Mouse (Mus musculus) layer of hippocampus, adult 18-20 months (tissue): ENCODE measurements around the gene Lbx1. TPM values are rescaled to one million over a fixed set of nuclear protein-coding genes. Genes with fewer than 3 reads are reported as not detected.
A peak's percentile ranks its signal among the peaks of the same experiment; 100 is the strongest.

Experiments used
- DNase-seq, 2 experiments: peaks; one replicate each; pipeline ENCODE4 v3.0.0; 2022; ENCODE audit warnings: low spot score in 2 of 2
- total RNA-seq, 2 experiments: library from RNA; stranded (reverse); gene quantifications; 2 replicates each; pipeline ENCODE4 v1.2.3; 2021

The Lbx1 gene
- total RNA-seq, 2 experiments from 2014 or later = not detected

DNA sequence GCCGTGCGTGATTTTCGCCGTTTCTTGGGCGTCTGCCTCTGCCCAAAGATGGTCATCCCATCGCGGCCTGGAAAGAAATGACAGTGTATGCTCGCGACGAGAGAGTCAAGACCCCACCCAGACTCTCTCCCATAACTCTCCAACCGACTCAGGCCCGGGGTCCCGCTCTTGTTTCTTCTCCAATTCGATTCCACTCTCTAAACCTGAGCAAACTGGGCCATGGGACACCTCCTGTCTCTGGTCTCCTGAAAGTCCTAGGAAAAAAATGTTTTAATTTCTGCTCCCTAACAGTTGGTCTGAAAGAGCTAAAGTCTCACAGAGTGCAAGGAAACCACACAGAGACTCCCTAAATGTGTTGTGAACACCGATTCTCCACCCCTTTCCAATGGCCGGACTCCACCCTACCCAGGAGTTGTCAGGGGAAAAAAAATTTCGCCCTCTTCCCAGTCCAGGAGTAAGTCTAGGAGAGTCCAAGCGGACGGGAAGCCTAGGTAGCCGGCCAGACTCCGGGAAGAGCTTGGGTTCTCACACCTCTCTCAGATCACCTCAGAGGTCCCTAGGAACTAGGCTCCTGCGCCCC, 1.3 kb downstream of the Lbx1 start:
- DNase-seq = no peak

DNA sequence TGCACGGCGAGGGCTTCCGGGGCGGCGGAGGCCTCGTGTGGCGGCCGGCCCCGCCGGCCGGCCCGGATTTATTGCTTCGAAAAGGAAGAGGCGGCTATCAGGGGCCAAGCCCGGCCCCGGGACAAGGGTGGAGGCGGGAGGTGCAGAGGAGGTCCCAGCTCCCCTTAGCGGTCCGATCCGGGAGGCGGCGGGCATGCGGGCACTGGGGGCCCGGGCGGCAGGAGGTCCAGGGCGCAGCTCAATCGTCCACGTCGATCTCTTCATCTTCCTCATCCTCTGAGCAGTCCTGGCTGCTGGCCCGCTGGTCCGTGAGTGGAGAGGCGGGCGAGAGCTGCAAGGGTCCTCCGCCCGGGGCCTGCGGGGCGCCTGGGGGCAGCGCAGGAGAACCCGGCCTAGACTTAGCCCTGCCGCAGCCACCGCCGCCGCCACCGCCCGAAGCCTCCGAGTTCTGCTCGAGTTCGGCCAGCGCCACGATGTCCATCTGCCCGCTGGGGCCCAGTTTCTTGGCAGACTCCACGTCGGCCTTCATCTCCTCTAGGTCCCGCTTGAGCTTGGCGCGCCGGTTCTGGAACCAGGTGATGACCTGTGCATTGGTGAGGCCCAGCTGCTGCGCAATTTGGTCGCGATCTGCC, 2.0 kb downstream of the Lbx1 start:
- DNase-seq = no peak

DNA sequence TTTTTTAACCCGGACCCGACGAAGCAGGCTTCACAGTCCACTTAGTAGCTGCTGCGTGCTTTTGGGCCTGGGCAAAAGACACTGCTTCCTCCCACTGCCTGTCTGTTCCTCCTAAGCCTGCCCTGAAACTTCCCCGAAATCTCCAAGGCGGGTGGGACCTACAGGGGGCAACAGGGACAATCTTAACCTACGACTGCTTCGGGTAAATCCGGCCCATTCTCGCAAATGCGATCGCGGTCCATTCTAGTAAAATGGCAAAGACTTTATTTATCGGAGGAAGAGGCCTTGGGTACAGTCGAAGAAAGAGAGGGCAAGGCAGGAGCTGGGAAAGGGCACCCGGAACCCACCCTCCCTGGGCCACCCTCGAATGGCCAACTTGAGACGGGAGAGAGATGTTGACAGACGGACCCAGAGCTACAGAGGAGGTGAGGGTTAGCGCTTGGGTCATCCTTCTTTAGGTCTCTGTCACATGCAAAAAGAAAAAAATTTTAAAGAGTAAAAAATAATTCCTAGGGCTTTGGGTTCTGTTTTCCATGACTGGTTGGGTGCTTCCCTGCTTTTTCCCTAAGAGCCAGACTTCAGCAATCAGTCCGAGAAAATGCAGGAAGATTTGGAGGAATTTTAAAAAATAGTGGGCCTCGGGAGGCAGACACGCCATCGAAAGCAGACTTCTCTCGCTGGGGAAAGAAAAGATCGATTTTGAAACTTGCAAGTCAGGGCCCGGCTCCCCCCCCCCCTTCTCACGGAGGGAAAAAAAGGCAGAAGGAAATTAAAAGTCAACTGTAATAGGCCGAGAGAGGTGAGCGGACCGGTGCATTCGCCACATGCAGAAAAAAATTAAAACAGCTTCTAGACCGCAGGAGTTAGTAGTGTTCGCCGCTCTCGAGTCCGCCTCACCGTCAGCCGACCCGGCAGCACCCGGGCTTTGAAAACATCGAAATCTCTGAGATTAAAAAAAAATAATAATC, 2.9 kb downstream of the Lbx1 start:
- no peak for DNase-seq

DNA sequence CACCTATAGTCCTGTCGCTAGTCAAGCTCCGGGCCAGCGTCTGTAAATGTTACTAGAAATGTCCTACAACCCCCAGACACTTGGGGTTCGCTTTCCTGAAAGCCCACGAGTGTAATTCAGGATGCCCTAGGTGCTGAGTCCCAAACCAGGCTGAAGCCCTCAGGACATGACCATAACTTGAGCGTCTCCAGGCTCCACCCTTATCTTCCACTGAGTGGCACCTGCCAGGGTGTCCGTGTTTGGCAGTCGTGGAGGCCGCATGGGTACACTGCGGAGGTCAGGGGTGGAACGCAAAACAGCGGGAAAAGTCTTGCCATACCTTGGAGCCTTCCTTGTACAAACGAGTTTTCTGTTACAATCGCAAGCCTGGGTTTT, 3.6 kb downstream of the Lbx1 start:
- DNase-seq = no peak

DNA sequence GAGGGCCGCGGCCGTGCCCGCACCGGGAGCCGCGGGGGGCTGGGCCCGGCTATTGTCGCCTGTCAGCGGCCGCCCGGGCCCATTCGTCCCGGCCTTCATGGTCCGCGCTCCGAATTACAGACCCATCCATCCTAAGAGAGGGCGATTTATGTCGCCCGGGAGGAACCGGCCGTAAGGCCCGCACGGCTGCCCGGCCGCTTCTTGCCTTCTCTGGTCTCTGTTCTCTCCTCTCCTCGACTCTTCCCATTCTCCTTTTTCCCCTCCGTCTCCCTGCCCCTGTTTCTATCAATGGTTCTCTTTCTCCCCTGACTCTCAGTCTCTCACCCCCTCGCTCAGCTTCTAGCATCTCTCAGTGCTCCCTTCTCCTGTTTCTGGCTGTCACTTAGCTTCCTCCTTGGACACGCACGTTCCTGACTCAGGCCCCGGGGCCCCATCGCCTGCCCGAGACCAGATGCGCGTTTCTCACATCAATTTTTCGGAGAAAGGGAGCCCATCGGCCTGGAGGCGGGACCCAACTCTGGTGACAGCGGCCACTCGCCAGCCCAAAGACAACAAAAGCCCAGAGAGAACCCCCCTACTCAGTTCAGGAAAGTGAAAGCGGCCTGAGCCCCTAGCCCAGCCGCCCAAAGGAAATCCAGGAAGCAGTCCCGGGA, 4.1 kb downstream of the Lbx1 start:
- DNase-seq = no peak

DNA sequence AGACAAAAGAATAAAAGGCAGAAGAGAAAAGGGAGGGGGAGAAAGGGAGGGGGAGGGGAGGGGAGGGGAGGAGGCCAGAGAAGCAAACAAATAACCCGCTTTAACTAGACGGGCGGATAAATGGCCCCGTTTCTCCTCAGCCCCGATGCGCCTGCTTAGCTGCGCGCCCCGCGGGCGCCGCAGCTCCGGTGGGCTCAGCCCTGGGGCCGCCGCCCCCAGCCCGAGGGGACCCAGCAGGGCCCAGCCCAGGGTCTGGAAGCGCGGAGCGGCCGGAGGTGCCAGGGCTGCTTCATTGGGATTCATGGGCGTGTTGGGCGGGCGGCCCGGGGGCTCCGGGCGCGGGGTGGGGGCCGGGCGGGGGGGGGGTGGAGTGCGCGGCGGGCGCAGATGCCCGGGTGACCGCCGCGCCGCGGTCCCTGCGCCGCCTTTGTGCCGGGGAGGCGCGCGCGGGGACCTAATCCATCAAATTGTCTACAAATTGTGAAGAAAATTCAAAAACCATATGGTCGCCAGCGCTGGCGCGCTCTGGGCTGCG, 4.7 kb downstream of the Lbx1 start:
- no peak for DNase-seq

DNA sequence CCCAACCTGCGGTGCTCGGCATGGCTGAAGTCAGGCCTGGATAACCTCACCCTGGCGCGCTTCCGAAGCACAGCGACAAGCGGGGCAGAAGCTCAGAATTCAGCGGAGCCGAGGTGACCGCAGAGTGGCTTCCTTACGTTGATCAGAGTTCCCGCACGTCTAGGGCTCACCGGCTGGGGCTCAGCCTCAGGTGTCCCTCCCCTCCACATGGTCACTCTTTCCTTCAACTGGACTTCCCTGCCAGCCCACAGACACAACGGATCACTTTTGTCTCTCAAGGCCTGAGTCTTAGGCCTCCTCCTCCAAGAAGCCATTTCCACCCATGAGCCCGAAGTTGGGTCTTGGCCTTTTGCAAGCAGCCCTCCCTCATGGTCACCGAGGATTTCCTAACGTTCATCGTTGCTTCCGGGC, 5.4 kb downstream of the Lbx1 start:
- DNase-seq = no peak

DNA sequence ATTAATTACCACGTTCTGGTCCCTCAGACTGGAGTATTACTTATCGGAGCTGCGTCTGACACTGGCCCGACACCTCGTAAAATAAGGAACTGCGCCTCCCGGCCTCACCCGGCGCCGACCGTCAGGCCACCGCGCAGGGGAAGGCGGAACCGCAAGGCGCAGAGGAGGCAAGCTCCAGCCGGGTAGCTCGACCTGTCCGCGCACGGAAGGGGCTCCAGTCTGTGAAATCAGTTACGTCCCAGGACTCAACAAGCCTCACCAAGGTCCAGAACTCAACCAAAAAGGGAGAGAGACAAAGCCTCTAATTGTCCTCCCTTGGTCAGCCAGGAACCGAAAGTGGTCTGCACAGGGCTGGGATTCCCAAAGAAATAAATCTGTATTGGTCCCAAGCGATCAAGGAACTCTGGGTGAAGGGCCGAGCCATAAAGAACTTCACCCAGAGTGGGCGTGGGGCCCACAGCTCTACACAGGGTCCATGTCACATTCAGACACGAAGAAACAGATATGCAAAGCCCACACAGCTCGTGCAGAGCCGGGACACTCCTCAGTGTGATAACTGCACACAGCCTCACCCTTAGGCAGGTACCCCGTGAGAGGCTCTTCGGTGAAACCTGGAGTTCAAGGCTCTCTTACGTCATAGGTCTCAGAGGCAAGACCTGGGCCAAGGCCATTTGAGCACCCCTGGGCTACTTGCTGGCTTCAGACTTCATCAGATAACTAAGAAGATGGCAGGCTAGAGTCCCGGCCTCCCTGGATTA, 6.1 kb downstream of the Lbx1 start:
- no peak for DNase-seq

DNA sequence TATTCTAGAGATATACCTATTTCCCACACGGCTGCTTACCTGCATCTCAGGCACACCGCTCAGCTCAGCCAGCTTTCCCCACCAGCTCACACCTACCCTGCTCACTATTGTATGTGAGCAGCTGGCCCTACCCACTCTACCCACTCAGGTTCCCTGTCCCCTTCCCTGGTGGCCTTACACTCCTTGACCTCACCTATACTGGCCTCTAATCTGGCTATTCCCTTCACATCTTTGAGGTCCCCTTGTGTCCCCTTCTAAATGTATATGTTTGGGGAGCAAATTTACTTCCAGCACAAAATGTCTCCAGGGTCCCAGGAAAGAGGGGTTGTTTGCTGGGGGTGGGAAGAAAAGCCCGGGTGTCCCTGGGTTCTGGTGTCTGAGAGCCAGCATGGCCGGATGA, 6.8 kb downstream of the Lbx1 start:
- no peak for DNase-seq

DNA sequence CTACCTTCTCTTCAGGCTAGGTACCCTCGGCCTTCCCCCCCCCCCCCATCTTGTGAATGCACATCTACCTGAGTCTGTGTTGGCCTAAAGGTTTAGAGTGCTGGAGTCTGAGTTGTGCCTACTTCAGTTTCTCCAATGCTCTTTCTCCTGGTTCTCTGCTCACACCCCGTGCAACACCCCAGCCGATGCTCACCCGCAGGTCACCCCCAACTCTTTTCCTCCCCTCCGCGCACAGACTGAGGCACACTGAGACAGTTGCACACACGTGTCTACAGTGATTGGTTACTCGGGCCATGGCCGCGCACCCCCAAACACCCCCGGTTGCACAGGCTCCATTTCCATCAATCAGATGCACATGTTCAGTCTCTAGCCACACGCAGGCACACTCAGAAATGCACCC, 7.5 kb downstream of the Lbx1 start:
- no peak for DNase-seq

DNA sequence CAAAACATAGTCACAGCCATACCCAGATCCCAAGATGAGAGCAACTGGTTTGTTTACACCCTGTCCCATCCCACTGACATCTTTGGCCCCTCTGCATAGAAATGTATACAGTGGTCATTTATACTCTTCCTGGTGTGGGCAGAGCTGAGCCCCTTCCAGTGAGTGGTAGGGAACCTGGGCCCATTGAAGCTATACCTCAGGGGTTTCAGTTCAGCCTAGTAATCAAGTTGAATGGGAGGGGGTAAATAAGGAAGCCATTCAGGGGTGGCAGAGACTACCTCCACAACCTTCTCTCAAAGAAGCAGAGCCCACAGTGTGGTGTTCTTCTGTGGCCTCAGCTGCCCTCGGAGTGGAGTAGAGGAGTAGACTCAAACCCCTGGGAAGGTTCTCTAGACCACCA, 7.9 kb downstream of the Lbx1 start:
- DNase-seq = no peak

DNA sequence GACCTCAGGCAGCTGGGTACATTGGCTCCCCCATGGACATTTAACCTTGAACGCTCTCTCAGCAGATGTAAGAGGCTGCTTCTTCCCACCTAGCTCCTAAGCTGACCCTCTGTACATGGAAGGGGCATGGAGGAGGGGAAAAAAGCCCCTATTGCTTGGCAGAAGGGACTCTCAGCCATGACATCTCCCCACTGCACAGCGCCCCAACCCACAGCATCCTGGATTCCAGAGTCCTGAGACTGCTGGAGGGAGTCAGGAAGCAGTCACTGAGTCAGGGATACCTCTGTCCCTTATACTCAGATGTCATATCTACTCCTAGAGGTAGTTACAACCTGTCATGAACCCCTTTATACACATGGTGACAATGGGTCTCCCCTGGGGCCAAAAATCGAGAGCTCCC, 8.6 kb downstream of the Lbx1 start:
- no peak for DNase-seq

DNA sequence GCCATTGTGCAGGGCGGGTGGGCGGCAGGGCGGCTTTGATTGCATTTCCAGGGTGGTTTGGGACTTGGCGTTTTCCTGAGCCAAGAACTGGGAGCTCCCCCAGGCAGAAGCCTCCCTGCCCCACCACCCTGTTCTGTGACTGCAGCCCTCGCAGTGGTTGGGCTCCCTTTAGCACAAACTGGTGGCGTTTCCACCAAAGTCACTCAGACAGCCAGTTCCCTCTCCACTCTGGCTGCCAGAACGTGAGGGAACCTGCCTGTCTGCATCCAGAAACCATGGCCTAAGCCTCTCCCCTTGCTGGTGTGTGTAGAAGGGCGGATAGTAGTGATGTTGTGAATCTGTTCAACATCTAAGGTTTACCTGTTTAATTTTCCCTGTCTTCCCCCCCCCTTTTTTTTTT, 9.4 kb downstream of the Lbx1 start:
- no peak for DNase-seq

DNA sequence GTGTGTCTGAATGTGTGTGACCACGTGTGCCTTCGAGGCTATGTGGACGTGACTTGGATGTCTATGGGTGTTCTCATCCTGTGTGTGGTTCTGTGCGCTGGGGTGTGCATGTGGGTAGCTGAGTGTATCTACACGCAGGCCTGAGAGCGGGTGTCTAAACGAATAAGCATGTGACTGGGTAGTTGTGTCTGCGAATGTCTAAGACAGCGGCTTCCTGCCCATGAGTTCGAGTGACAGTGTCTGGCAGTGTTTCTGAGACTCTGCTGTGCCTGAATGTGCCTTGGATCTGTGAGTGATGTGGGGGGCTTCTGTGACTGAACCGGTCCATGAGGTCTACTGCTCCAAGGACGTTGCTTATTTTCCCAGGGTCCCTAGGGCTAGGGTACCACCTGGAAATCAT, 10.5 kb downstream of the Lbx1 start:
- no peak for DNase-seq

DNA sequence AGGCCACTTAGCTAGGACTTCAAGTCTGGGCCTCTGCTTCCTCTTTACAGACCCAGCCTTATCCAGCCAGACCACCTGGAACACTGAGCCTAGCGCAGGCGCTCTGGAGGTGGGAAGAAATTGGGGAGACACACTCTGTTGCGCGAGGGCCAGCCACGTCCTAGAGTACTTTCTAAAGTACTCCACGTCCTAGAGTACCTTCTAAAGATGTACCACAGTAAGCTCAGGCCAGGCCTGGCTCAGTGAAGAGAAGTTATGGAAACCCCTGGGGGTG, 11.4 kb downstream of the Lbx1 start:
- no peak for DNase-seq

DNA sequence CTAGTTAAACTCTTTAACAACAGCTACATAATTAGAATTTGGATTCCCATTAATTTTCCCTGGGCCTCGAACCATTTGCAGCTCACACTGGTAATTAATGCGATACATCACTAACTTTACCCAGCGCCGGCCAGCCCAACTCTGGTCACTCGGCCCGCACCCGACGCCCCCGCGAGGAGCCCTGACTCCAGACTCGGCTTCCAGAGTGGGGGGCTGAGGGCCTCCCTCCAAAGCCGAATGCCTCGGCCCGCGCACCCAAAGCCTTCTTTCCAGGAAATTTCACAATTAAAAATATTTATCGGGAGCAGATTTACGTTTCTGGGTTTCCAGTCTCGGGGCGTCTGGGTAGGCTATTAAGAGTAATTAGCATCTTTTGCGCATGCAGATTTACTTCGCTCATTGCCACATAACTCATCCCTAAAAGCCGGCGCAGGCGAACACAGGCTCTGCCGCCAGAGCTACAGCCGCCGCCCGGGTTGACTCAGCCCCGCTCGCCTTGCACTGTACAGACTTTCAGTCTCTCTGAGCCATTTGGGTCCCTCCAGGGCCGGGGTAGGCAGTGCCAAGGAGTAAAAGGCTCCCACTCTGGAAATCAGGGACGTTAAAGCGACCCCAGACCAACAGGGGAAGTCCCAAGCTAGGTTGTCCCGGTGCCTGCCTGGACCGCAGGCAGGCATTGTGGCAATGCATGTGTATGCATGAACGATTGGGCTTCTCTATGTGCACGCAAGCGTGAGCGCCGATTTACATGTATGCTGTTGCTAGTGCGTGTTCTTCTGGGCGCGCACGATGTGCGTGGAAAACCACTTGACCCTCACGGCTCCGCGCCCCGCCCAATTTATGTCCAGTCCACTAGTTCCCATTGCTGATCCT, 12.0 kb downstream of the Lbx1 start:
- no peak for DNase-seq

DNA sequence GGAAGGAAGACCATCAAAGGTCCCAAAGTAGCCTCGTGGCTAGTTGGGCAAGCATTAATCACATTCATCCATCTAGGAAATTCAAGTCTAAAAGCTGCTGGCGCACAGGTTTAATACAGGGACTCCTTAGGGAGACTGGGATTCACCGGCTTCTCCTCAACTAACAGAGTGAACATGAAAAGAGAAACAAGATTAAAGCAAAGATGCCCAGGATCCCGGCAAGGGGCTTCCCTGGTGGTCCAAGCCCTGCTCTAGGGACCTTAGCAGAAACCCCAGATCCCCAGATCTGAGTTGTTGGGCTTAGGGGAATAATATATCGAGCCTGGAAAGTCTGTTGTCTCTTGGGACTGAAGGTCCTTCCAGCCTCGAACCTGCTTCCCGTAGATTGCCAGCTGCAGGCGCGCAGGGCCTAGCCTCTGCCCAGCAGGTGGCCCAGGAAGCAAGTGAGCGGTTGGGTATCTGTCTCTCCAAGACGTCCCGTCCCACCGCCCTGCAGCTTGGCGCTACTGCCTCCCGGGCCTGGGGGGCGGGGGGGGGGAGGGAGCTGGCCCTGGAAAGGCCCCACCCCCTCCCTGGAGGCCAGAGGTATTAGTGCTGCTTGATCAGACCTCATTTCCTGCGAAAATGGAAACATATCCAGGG, 13.3 kb downstream of the Lbx1 start:
- no peak for DNase-seq

DNA sequence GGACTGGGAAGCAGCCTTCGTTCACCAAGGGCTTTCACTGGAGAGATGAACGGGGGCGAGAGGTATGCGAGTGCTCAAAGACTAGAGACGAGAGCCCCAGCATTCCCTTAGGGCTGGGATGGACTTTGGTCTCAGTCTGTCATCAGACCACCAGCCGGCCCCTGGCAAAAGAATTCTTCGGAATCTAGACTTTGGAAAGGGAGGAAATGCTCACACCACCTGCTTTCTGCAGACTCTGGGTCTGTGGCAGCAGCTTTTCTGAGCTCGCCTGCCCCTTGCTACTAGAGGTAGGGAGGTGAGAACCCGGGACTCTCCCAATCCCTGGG, 14.2 kb downstream of the Lbx1 start:
- no peak for DNase-seq

DNA sequence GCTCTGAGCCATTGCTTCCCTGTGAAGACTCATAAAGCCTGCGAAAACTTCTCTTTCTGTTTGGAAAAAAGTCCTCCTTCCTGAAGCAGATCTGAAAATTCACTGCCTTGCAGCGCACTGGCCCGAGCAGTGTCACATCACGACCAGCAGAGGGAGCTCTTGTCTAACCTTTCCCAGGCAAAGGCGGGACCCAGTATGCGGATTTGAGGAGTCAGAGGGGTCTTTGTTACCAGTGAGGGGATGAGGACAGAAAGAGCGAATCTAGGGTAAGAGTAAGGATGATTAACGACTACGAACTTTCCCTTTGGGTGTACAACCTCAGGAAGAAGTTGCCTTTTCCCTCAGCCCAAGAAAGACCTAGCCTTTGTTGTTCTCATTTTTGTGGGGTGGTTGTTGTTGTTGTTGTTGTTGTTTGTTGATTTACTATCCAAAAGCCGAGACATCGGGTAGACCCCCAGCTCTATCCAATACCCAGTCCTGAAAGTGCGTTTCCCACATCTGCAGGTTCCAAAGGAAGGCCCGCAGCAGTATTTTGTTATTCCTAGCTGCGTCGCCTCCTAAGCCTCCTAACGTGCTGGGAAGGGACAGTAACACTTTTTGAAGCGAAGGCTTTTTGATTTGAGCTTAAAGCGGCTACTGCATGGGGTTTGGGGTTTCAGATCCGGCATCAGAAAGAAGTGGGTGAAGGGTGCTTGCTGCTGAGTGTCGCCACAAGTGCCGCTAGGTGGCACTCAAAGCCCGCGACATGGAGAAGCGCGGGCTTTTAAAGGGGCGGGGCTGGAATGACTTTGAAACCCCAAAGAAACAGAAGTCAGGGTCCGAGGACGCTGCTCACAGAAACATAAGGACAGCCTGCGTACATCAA, 14.8 kb downstream of the Lbx1 start:
- peak; percentile 50 to 82 for DNase-seq
